Mouse (Mus musculus) natural killer cell, adult 2 months (primary cell): ENCODE data around the gene Rin3.
A peak's percentile ranks its signal among the peaks of the same experiment; 100 is the strongest.

Experiments
- DNase-seq, 2 experiments: peaks; one replicate each; pipeline ENCODE4 v3.0.0; 2022; ENCODE audit warnings: low spot score in 2 of 2

The Rin3 gene

DNA sequence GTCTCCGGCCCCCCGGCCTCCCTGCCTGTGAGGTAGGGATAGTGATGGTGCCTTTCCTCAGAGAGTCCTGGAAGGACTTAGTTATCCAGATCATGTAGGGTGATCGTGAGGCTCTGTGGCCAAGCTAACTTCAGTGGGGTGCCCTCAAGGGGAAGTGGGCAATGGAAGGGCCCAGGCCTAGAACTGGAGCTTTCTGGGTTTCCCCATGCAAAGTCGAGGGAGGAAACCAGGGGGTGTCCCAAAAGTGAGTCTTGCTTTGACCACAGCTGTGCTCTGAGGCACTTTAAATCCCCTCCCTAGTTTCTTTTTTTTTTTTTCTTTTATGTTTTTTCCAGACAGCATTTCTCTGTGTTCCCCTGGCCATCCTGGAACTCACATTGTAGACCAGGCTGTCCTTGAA lies 47.3 kb downstream of the Rin3 start:
- peak; percentile 52 to 64 for DNase-seq

DNA sequence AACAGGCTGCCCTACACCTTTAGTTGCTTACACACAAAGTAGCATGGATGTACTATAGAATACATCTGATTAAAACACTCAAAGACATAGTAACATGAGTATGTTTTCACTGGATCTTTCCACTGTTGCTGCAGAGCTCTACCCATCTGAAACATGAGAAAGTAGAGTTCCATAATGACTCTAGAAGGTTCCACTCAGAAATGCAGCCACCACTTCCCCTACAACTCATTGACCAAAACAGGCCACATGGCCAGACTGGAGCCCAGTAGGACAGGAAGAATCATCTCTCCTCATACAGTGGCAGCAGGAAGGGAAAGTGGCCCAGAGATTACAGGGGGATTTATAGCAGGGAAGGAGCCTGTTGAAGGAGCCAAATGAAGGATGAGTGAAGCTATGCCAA lies 47.9 kb downstream of the Rin3 start:
- DNase-seq: no peak

DNA sequence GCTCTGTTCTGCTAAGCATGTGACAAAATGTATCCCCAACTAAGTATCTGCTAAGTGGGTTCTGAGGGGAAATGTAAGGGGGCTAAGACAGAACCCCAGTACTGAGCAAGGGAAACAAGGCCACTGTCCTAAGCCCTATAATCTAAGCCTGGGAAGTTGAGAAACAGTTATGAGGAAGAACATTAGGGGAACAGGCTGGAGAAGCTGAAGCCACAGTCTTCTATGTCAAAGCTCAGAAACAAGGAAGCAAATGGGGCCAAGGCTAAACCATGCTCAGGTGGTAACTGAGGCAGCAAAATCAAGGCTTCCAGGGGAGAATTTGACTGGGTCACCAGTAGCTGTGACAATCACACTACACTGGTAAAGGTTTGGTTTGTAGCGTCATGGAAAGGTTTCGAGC lies 50.3 kb downstream of the Rin3 start:
- no peak for DNase-seq

DNA sequence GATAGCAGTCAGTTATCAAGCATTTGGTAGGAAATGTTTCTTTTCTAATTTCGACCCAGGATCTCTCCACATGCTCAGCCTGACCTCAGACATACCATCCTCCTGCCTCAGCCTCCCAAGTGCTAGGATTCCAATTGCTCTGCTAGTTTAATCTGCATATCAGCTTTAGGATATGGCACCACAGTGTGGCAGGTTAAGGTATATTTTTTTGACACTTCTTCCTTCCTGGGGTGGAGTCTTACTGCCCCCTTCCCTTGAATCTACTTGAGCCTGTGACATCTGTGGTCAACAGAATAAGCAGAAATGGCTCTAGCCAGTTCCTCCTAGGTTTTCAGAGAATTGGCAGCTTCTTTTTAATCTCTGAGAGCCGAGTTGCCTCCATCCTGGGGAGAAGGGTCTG lies 56.2 kb downstream of the Rin3 start:
- DNase-seq: peak; percentile 36 to 43

DNA sequence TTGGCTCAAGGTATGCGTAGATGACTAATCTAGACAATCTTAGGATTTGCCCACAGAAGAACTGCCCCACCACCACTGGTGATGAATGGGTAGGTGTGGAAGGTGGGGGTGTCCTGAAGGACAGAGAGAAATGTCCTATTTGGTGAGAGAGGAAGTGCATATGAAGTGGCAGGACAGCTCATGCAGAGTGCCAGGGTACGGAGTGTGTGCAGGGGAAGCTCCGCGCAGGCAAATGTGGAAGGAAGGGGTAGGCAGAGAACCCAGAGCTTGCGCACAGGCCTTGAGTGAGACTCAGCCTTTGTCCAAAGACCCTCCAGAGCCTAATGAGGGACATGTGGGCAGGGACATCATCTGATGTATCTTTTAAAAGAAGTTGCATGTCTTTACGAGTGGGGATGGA lies 57.6 kb downstream of the Rin3 start:
- no peak for DNase-seq

DNA sequence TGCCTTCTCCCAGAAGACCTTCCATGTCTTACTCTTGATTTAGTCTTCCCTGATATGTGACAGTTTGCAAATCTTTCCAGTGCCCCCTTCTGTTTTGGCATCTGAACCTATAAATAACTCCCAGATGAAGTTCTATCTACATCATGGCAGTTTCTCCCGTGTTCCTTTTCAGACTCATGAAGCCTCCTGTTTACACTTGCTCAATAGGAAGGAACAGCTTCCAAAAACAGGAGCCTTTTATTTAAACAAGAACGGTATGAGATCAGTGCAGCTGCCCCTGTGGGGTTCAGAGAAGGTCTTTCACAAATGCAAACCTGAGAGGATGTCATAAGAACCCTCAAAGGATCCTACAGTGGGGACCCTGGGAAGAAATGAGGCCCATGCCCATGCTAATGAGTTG lies 59.3 kb downstream of the Rin3 start:
- no peak for DNase-seq

DNA sequence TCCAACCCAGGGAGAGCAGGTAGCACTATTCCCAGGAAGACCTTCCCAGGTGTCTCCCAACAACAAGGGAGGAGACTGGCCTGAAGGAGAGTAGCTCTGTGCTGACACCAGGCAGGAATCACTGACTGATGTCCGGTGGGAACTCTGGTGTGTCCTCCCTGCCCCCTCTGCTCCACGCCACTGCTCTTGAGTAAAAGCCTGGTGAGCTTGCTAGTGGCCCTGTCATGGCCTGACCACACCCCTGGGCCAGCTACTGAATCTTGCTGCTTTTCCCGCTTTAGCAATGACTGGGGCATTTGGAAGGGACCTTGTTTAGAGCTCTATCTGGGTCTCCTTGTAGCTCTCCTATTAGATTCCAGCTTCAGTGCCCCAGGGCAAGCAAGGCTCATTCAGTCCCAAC lies 59.8 kb downstream of the Rin3 start:
- DNase-seq: no peak

DNA sequence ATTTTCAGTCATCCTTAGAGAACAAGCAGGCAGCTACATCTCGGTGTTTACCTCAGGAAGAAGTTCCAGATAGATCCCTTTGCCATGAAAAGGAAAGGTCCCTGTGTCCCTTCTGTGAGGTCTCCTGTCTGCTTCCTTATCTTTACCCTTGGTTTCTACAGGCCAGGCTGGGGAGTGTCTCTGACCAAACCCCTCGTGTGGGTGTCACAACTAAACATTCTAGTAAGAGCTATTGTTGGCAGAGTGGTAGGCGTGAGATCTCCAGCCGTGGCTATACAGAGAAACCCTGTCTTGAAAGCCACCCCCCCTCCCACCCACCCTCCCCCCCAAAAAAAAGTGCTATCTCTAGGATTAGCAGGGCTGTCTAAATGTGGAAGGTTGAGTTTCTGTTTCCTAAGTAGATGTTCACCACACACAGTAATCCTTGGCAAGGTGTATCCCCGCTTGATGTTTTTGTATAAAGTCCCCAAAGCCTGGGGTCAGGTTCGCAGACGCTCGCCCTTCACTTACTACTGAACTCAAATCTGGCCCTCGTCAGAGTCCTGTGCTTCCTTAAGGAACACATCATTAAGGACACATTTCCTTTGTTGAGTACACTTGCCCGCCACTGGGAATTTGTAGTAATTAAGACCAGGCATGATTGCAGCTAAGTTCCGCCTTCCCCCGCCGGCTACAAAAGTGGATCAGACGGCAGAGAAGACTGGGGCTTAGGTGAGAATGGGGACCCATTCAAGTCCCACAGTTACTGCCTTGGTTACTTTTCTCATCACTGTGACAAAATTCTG lies 62.4 kb downstream of the Rin3 start:
- no peak for DNase-seq

DNA sequence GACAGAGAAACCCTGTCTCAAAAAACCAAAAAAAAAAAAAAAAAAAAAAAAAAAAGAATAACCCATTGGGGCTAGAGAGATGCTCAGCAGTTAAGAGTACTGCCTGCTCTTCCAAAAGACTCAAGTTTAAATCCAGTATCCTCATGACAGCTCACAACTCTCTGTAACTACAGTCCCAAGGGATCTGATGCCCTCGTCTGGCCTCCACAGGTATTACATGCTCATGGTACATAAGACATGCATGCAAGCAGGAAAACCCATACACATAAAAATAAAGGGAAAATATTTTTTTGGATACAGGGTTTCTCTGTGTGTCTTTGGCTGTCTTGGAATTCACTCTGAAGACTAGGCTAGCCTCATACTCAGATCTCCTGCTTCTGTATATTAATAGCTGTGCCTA lies 63.7 kb downstream of the Rin3 start:
- DNase-seq: peak; percentile 42 to 65

DNA sequence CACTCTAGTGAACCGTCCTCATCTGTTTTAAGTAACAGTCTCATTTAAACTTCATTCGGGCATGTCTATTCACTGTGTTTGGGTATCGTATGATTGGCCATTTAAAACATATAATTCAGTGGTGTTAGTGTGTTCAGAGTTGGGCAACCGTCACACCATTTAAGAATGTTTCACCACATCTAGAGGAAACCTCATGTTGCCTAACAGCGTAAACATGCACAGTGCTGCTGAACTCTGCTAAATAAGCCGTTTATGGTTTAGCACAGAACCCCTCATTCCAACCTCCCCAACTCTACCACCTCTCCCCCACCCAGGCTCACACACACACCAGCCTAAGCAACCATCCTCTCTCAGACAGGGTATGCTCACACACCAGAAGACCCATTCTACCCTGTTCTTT lies 65.6 kb downstream of the Rin3 start:
- no peak for DNase-seq

DNA sequence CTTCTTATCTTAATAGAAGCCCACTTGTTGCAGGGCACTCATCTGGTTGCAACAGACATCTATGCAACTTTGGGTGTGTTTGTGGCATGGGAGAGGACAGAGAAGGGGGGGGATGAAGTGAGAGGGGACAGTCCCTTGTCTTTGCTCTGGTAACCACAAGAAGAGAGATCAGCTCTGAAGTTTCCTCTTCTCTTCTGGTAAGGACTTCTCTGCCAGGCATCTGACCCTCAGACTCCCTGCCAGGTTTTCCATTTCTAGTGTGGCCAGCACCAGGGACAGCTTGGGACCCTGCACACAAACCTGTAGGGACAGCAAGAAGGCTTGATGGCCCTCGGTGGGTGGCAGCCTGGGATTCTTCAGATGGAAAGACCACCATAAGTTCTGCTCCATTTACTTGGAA lies 68.1 kb downstream of the Rin3 start:
- peak; percentile 39 to 55 for DNase-seq

DNA sequence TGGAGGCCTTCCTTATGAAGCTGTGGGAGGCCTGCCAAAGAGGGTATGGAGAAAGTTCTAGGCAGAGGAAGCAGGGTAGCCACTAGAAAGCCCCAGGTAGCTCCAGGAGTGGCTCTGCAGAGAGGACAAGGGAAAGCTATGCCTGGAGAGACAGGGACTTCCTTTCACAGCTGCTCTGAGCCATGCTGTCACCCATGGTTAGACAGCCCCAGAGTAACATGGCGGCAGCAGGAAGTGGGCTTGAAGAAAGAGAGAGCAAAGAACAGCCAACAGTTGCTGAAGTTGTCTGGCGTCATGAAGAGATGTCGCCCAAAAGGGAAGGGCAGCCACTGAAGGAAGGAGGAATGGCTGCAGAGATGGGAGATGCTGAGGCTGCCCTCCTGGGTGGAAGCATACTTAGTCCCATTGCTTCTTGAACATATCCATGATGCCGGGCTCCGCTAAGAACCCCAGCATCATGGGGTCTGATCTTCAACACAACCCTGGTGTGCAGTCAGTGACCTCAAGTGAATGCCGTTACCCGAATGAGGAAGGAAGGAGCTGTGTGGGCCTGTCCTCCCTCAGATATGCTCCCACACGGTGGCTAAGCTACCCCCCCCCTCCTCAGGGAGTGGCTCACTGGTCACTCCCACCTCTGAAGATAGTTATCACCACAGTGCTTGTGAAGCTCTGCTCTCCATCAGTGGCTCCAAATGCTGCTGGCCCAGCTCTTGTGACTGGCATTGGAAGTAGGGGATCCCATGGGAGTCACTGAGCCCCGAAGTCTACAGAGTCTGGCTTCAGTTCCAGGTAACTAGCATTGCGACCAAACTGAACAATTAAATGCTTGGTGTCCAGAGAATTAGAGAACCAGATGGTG lies 71.5 kb downstream of the Rin3 start:
- peak; percentile 59 to 64 for DNase-seq

DNA sequence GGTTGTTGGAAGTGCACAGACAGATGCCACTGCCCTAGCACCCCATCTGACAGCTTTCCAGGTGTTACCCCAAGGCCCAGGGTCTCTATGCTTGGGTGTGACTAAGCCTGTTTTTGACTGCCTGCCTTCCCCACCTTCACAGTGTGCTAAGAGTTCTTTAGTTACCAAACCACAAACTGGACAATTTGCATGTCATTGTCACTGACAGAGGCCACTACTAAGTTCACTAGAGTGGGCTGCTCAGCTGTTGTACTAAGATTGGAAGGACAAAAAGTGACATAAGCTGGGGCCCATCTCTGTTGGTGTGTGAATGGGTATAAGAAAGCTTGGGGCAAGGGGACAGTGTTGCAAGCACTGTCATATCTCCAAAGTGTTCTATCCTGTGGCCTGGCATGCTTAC lies 72.9 kb downstream of the Rin3 start:
- peak; percentile 52 to 69 for DNase-seq

DNA sequence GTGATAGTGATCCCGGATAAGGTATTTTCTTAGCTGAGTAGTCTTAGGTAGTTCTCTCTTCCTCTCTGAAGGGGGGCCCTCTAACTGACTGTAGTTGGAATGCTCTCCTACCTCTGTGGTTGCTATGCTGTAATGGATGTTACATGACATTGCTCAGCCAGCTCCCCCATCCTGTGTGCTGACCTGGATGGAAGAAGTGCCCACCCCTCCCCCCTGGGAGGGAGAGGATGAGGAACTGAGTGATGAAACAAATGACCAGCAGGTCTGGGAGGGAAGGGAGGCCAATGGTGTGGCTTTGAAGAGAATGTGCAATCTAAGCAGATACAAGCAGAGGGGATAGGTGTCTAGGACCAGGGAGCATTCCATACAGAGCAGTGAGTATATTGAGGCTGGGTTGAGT lies 73.9 kb downstream of the Rin3 start:
- DNase-seq: no peak

DNA sequence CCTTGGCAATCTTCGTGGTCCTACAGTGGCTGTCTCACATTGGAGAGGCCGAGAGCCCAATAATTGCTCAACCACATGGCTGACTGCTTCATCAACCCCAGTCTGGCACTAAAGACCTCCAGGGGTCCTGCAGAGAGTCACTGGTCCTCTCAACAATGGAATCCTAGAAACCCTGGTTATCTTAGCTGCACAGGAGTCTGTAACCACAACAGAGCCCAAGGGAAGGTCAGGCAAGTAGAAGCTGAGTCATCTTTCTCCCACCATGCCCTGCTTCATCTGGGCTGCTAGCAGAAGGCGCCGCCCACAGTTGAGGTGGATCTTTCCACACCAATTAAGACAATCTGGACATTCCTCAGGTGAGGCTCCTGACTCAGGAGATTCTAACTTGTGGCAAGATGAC lies 76.5 kb downstream of the Rin3 start:
- DNase-seq: no peak

DNA sequence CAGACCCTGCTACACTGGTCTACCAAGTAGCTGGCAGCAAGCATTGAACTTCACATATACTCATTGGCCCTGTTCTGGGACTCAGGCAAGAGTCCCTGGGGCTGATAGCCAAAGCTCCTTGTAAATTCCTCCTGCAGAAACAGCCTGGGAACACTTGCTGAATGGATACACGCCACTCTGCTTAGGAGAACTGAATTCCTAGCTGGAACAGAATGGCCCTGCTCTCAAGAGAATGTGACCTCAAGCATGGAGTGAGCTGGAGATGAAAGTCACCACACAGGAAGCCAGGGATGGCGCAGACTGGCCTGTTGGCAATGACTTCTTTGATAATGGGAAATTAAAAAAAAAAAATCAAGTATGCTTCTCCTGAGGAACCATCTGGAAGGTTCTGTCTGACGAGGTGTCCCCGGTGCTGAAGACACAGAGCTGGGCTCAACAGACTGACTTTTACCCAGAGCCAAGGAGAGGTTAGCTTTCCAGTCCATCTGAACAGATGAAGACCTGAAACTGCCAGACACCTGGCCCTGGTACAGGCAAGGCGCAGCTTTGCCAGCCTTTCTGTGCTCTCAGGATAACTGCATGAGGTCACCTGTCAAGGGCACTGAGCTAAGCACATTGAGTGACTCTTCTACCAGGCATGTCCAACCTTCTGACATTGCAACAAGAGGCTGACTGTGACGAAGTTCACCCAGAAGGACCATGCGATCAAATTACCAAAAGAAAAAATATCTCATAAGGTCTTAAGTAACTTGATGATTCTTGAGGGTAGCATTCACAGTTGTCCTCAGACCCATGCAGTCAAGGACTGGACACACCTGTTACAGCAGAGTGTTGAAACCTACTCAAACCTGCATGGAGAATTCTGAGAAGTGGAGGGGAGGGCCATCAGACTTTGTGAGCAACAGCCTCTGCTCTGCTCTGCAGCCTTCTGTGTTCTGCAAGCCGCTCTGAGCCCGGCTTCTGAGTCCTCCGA lies 78.6 kb downstream of the Rin3 start:
- no peak for DNase-seq

DNA sequence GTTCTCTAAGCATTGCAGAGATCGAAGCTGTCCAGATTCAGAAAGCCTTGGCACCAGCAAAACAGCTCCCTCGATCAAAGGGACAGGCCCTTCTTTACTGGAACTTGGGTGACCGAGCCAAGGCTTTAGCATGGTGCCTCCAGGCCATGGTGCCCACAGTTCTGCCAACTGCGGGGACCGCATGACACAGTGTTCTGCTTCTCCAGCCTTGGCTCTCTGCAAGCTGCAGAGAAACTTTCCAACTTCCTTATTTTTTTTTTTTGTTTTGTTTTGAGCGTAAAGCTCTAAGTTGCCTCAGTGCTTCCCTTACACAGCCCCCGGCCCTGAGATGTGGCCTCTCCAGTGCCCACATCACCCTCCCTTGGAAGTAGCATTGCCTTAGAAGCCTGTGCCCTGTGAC lies 82.2 kb downstream of the Rin3 start:
- DNase-seq: peak in 1 of 2 experiments; percentile 33

DNA sequence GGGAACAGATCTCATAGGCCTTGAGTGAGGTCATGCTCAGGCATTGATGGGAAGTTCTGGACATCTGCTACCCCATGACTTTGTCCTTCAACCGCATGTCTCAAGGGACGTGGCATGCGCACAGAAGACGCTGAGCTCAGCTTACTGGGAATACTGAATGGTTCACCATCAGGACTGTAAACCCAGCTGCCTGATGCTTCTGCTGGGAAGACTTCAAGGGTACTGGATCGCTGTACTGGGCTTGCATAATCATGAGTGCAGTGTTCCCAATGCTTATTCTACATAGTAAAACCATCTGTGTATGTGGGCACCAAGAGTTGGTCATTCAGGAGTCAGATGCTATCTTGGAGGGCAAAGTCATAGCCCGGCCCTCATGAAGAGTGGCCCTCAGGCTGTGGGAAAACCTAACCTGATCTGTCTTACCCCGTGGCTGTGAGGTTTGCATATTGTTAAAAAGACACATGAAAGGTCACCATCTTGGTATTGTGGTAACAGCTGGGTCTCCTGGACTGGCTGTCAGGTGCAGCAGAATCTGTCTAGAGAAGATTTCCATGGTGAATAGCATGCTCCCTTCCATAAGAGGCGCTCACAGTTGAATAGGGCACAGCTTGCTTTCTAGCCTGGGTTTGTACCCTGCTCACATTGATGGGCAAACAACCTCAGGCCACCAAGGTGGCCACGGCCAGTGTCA lies 83.4 kb downstream of the Rin3 start:
- DNase-seq: no peak

DNA sequence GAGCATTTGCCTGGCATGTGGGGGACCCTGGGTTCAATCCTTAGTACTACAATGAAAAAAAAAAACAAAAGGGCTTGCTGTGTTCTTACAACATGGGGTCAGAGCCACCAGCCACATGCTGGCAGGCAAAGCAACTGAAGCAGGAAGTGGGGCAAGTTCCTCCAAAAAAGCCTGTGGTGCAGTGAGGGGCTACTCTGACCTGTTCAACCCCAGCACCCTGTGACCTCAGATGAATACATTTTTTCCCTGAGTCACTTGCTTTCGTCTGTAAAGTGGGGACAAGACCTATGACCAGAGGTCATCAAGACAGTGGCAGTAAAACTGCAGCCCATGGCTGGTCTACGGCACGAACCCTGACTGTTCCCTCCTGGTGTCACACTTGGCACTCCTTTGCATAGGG lies 84.2 kb downstream of the Rin3 start:
- DNase-seq: peak; percentile 49 to 61

DNA sequence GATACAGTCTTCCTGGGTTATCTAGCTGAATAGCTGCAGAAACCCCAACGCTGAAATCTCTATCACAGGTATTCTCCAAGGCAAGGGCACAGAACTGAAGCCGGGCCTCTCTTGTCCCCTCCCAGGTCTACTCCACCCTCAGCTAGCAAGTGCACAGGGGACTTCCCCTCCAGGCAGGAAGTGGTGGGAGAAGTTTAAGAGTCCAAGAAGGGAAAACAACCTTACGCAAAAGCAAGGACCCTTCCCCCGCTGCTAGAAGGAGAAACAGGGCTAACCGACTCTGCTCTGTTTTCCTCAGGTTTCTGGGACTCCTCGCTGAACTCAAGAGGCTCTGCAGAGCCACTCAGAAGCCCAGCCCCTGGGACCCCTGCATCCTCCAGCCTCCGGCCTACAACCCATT lies 85.2 kb downstream of the Rin3 start:
- peak; percentile 74 for DNase-seq

DNA sequence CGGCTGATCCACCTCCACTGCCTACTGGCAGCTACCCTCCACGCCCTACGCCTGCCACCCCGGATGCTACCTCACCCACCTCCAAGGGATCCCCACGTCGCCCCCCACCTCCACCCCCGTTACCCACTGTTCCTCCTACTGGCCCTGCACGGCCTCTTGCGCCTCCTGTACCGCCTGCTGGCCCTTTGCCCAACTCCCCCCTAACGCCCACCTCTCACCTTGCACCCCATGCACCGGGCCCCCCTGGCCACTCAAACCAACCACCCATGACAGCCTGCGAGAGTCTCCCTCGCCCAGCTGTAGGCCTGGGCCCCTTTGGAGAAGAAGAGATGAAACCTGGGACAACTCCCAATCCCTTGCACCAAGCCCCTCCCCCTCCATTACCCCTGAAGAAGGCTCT lies 85.7 kb downstream of the Rin3 start:
- no peak for DNase-seq
